Mouse (Mus musculus) CH12.LX (cell line): ENCODE data around the gene Mettl11b. TPM values are rescaled to one million over a fixed set of nuclear protein-coding genes. Genes with fewer than 3 reads are reported as not detected.

ENCODE experiments used
- DNase-seq: peaks from one replicate; pipeline ENCODE4 v3.0.0-alpha.2; 2013; ENCODE audit errors: extremely low read depth
- H3K27ac ChIP-seq: 2 replicates; pipeline ENCODE4 v1.5.1; 2012; ENCODE audit warnings: low read depth, mild to moderate bottlenecking, control low read depth, moderate library complexity; ENCODE audit not compliant: insufficient read depth
- H3K27me3 ChIP-seq: replicated peaks from 2 replicates; pipeline ENCODE3; 2012; ENCODE audit warnings: inconsistent platforms
- H3K36me3 ChIP-seq, 2 experiments: replicated peaks in 1 of 2; 2 replicates each; pipeline versions ENCODE3 to v1.6.1; 2012; ENCODE audit warnings: inconsistent platforms in 1 of 2, low read length in 1 of 2, mild to moderate bottlenecking in 1 of 2, mixed read lengths in 1 of 2, moderate library complexity in 1 of 2; ENCODE audit not compliant: control insufficient read depth in 1 of 2, insufficient read depth in 1 of 2
- H3K4me1 ChIP-seq, 2 experiments: 2 replicates each; pipeline ENCODE4 v1.6.1; 2012; ENCODE audit warnings: inconsistent platforms in 1 of 2, moderate library complexity in 1 of 2; ENCODE audit not compliant: insufficient read depth in 2 of 2, control insufficient read depth in 1 of 2
- H3K4me2 ChIP-seq: 2 replicates; pipeline ENCODE4 v1.6.1; 2012; ENCODE audit warnings: low read depth, mild to moderate bottlenecking, control low read depth; ENCODE audit not compliant: poor library complexity, insufficient read depth, severe bottlenecking
- H3K4me3 ChIP-seq, 3 experiments: fragments of 150-350 bp in 1 of 3; sonication (generic) in 1 of 3; replicated peaks in 1 of 3; 2 replicates each; pipeline versions ENCODE3 to v1.5.1; 2011 to 2012; ENCODE audit warnings: low read depth in 2 of 3, low read length in 2 of 3, mild to moderate bottlenecking in 2 of 3, moderate library complexity in 2 of 3, control low read depth in 1 of 3, improper control_type of control experiment in 1 of 3, inconsistent platforms in 1 of 3, mixed read lengths in 1 of 3; ENCODE audit not compliant: poor library complexity in 1 of 3
- H3K79me2 ChIP-seq: replicated peaks from 2 replicates; pipeline ENCODE4 v1.6.1; 2012; ENCODE audit warnings: mild to moderate bottlenecking, moderate library complexity; ENCODE audit not compliant: control insufficient read depth, poor library complexity, insufficient read depth, severe bottlenecking; ENCODE audit errors: extremely low read depth
- H3K9ac ChIP-seq: 2 replicates; pipeline ENCODE4 v1.6.1; 2012; ENCODE audit warnings: low read depth, mild to moderate bottlenecking, control low read depth, moderate library complexity; ENCODE audit not compliant: insufficient read depth
- H3K9me3 ChIP-seq: replicated peaks from 2 replicates; pipeline ENCODE3; 2012; ENCODE audit warnings: low read length, inconsistent platforms, mixed read lengths
- CTCF ChIP-seq, 2 experiments: IDR thresholded peaks in 1 of 2; conservative IDR thresholded peaks in 1 of 2; 2 replicates each; pipeline ENCODE4 v1.5.1; 2011 to 2012; ENCODE audit warnings: low read depth in 2 of 2, low read length in 2 of 2, improper control_type of control experiment in 1 of 2, inconsistent platforms in 1 of 2, mild to moderate bottlenecking in 1 of 2, moderate library complexity in 1 of 2
- GABPA ChIP-seq: IDR thresholded peaks from 2 replicates; pipeline ENCODE4 v1.6.1; 2012; ENCODE audit warnings: low read depth, low read length, improper control_type of control experiment, inconsistent platforms; ENCODE audit not compliant: insufficient replicate concordance
- HCFC1 ChIP-seq: IDR thresholded peaks from 2 replicates; pipeline ENCODE4 v1.6.1; 2012; ENCODE audit warnings: low read depth, mild to moderate bottlenecking, inconsistent platforms, low read length, improper control_type of control experiment
- JUND ChIP-seq: conservative IDR thresholded peaks from 2 replicates; pipeline ENCODE4 v1.6.1; 2011; ENCODE audit warnings: low read depth, low read length, improper control_type of control experiment
- MAZ ChIP-seq: IDR thresholded peaks from 2 replicates; pipeline ENCODE4 v1.6.1; 2012; ENCODE audit warnings: low read depth, mild to moderate bottlenecking, inconsistent platforms, low read length, improper control_type of control experiment, moderate library complexity
- POLR2A ChIP-seq: IDR thresholded peaks from 2 replicates; pipeline ENCODE4 v1.6.1; 2011; ENCODE audit warnings: low read depth, mild to moderate bottlenecking, improper control_type of control experiment, low read length
- POLR2AphosphoS2 ChIP-seq: IDR thresholded peaks from 2 replicates; pipeline ENCODE4 v1.6.1; 2011; ENCODE audit warnings: low read depth, low read length, improper control_type of control experiment
- RAD21 ChIP-seq: IDR thresholded peaks from 2 replicates; pipeline ENCODE4 v1.6.1; 2011; ENCODE audit warnings: low read depth, mild to moderate bottlenecking, low read length, improper control_type of control experiment, moderate library complexity
- RCOR1 ChIP-seq: conservative IDR thresholded peaks from 2 replicates; pipeline ENCODE4 v1.6.1; 2012; ENCODE audit warnings: low read depth, mild to moderate bottlenecking, inconsistent platforms, low read length, improper control_type of control experiment
- TCF12 ChIP-seq: IDR thresholded peaks from 2 replicates; pipeline ENCODE4 v1.6.1; 2014; ENCODE audit warnings: low read depth, mild to moderate bottlenecking, inconsistent platforms, low read length, improper control_type of control experiment
- USF1 ChIP-seq: IDR thresholded peaks from 2 replicates; pipeline ENCODE4 v1.6.1; 2014; ENCODE audit warnings: low read depth, mild to moderate bottlenecking, inconsistent platforms, low read length, improper control_type of control experiment
- ZNF384 ChIP-seq: IDR thresholded peaks from 2 replicates; pipeline ENCODE4 v1.6.1; 2012; ENCODE audit warnings: low read depth, low read length, improper control_type of control experiment, inconsistent platforms
- dilution Hi-C: fragments of 300-500 bp; cut with MboI; formaldehyde crosslinking; loops from 2 replicates; pipeline ENCODE4 v1.14.3; 2020; ENCODE audit warnings: low sequenced_read_pairs; ENCODE audit not compliant: extremely low pct_unique_long_range_greater_than_20kb, extremely low pct_ligation_motif_present
- in situ Hi-C: fragments of 300-500 bp; cut with MboI; formaldehyde crosslinking; loops from 3 replicates; pipeline ENCODE4 v1.14.3; 2019; ENCODE audit warnings: low sequenced_read_pairs, low pct_ligation_motif_present, low pct_unique_long_range_greater_than_20kb, mixed read lengths
- polyA plus RNA-seq: library from polyadenylated mRNA; unstranded; fragments of >175 nt; gene quantifications from 2 replicates; pipeline ENCODE4 v1.2.1, GENCODE M21; 2012; ENCODE audit warnings: low read depth; ENCODE audit not compliant: insufficient read length
- total RNA-seq, 2 experiments: library from RNA; depleted of rRNA; stranded (reverse); fragments of 300-350 nt in 1 of 2; fragments of >200 nt in 1 of 2; gene quantifications; 2 replicates each; pipeline ENCODE4 v1.2.3; 2012 to 2014

Mettl11b gene
- total and polyA plus RNA-seq, 3 experiments: not detected

GRCm38 (mm10) chr1:163670702-163671101, 54.3 kb downstream of the Mettl11b start:
- Histone ChIP-seq H3K27me3 (no peaks in the 10 kb centered on the region), H3K4me3 (no peak overlapping the region), H3K79me2 (no peaks in the 10 kb centered on the region), H3K4me1 (no peaks in the 10 kb centered on the region), H3K9me3 (no peaks in the 10 kb centered on the region), H3K36me3 (no peaks in the 10 kb centered on the region), H3K27ac (no peak overlapping the region), H3K9ac (no peak overlapping the region), H3K4me2 (no peak overlapping the region)
- in situ Hi-C loops: no loop called here
- no peak for TF ChIP-seq RAD21
- no peak for TF ChIP-seq HCFC1
- TF ChIP-seq USF1: no peak
- no peak for TF ChIP-seq JUND
- TF ChIP-seq POLR2AphosphoS2: no peak
- TF ChIP-seq MAZ: no peak
- TF ChIP-seq RCOR1: no peak
- DNase-seq: no peak
- dilution Hi-C loops: no loop called here

DNA sequence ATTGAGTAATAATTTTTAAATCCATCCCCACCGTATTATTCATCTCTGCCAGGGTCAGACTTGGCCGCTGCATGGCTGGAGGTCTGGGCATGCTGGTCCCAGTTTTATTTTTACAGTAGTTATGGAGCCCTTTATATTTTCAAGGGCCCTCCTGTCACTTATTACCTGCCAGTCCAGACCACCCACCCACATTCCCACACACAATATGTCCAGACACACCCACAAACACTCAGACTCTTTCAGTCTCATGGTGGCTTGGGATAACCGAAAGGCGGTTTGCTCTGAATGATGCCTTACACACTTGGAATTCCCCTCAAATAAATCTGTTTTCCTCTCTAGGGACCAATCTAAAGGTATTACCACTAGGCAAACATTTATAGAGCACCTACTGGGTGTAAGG, 55.1 kb downstream of the Mettl11b start:
- H3K27ac ChIP-seq: no peak overlapping the region
- H3K4me2 ChIP-seq: no peak overlapping the region
- dilution Hi-C loops: no loop called here
- no peaks in the 10 kb centered on the region for H3K36me3 ChIP-seq
- no peaks in the 10 kb centered on the region for H3K4me1 ChIP-seq
- in situ Hi-C loops: no loop called here
- H3K79me2 ChIP-seq: no peaks in the 10 kb centered on the region
- DNase-seq: no peak
- no peaks in the 10 kb centered on the region for H3K9me3 ChIP-seq
- no peak for TF ChIP-seq ZNF384
- no peak for TF ChIP-seq CTCF (conservative IDR thresholded peaks at IDR 0.05 in 1 of 2, IDR thresholded peaks at IDR 0.05 in 1 of 2; ENCODE audit: low read depth in 2 of 2, low read length in 2 of 2)
- no peak for TF ChIP-seq GABPA
- no peak for TF ChIP-seq TCF12
- TF ChIP-seq POLR2A: no peak
- no peak overlapping the region for H3K9ac ChIP-seq
- no peak overlapping the region for H3K4me3 ChIP-seq
- no peaks in the 10 kb centered on the region for H3K27me3 ChIP-seq

DNA sequence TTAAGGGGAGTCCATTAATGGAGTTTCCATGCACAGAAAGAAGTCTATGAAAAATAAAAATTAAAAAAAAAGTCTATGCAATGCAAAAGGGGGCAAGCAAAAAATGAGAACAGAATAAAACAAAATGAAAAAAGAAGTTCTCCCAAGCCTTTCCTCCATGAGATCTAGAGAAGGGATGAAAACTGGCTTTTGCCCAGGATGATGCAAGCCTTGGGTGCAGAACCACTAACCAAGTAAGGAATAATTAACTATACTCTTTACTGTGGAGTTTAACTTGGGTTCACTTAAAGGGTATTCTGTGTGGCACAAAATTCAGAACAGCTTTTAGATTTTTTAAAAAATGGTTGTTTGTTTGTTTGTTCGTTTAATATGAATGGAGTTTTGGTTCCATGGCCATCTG, 62.6 kb downstream of the Mettl11b start:
- no peak for DNase-seq
- Histone ChIP-seq H3K4me3 (no peak overlapping the region), H3K79me2 (no peaks in the 10 kb centered on the region), H3K4me2 (no peak overlapping the region), H3K9ac (no peak overlapping the region), H3K4me1 (peaks cover 0 to 7% of the 10 kb centered on the region in 2 experiments; a peak in 1 of 4 replicates), H3K36me3 (no peaks in the 10 kb centered on the region), H3K9me3 (no peaks in the 10 kb centered on the region), H3K27ac (no peak overlapping the region), H3K27me3 (no peaks in the 10 kb centered on the region)
- TF ChIP-seq POLR2AphosphoS2: no peak
- dilution Hi-C loops (no loop called here), in situ Hi-C loops (no loop called here)
